Mouse (Mus musculus): ENCODE measurements around the gene Ssr4. TPM values are rescaled to one million over a fixed set of nuclear protein-coding genes. Genes with fewer than 3 reads are reported as not detected.

Gene Ssr4
- total RNA-seq, 2 experiments from 2014 or later, result 88.1 to 97.2 TPM

GRCm38 (mm10) chrX:73798502-73798901 is 11.7 kb downstream of the Ssr4 start:
- DNase-seq (ENCODE audit: extremely low spot score in 1 of 2, low spot score in 1 of 2), result peak in 1 of 2 experiments; percentile 58

GRCm38 (mm10) chrX:73805814-73806213 is 19.0 kb downstream of the Ssr4 start:
- no peak for DNase-seq (ENCODE audit: extremely low spot score in 1 of 2, low spot score in 1 of 2)

- no peak for DNase-seq (ENCODE audit: extremely low spot score in 1 of 2, low spot score in 1 of 2)
Observed at GRCm38 (mm10) chrX:73815072-73815471, 28.2 kb downstream of the Ssr4 start.

GRCm38 (mm10) chrX:73816596-73817314 is 29.9 kb downstream of the Ssr4 start:
- no peak for DNase-seq (ENCODE audit: extremely low spot score in 1 of 2, low spot score in 1 of 2)

GRCm38 (mm10) chrX:73823747-73824146 is 36.9 kb downstream of the Ssr4 start:
- no peak for DNase-seq (ENCODE audit: extremely low spot score in 1 of 2, low spot score in 1 of 2)

- peak; percentile 26 to 34 for DNase-seq (ENCODE audit: extremely low spot score in 1 of 2, low spot score in 1 of 2)
Observed at GRCm38 (mm10) chrX:73824185-73825151, 37.6 kb downstream of the Ssr4 start, which contains the start of gene Pdzd4. Gene Pdzd4, minus strand, starts transcription at chrX:73824969.

- DNase-seq (ENCODE audit: extremely low spot score in 1 of 2, low spot score in 1 of 2), result no peak
Observed at GRCm38 (mm10) chrX:73835731-73836130, 48.9 kb downstream of the Ssr4 start.

GRCm38 (mm10) chrX:73836691-73837090 is 49.9 kb downstream of the Ssr4 start:
- no peak for DNase-seq (ENCODE audit: extremely low spot score in 1 of 2, low spot score in 1 of 2)

Other genes with a start within 250 kb of the Ssr4 start
- under 1 TPM; 0.47 to 0.54 TPM for gene Dusp9, start 147.6 kb upstream of the Ssr4 start, total RNA-seq (2021)
- 100 to 1,000 TPM; 115 to 135 TPM for gene Pnck, start 126.9 kb upstream of the Ssr4 start, total RNA-seq (2021)
- gene Slc6a8, start 113.9 kb upstream of the Ssr4 start, total RNA-seq (2021), result 100 to 1,000 TPM in 1 of 2 experiments, 10 to 100 TPM in 1; 88.3 to 110 TPM
- 10 to 100 TPM; 78.9 to 83.0 TPM for gene Bcap31, start 70.9 kb upstream of the Ssr4 start, total RNA-seq (2021)
- gene Abcd1, start 70.4 kb upstream of the Ssr4 start, total RNA-seq (2021), result 10 to 100 TPM; 11.3 to 13.9 TPM
- 10 to 100 TPM; 15.8 to 18.2 TPM for gene Plxnb3, start 29.9 kb upstream of the Ssr4 start, total RNA-seq (2021)
- 1 to 10 TPM; 4.3 to 8.7 TPM for gene Srpk3, start 12.6 kb upstream of the Ssr4 start, total RNA-seq (2021)
- gene Idh3g, start 131 bp upstream of the Ssr4 start, total RNA-seq (2021), result 100 to 1,000 TPM; 189 to 199 TPM
- 100 to 1,000 TPM; 101 to 102 TPM for gene Pdzd4, start 37.9 kb downstream of the Ssr4 start, total RNA-seq (2021)
- not detected for gene Avpr2, start 105.1 kb downstream of the Ssr4 start, total RNA-seq (2021)
- gene L1cam, start 109.1 kb downstream of the Ssr4 start, total RNA-seq (2021), result 100 to 1,000 TPM; 125 to 140 TPM
- gene Arhgap4, start 134.8 kb downstream of the Ssr4 start, total RNA-seq (2021), result 1 to 10 TPM; 4.7 to 5.8 TPM
- gene Naa10, start 134.9 kb downstream of the Ssr4 start, total RNA-seq (2021), result 10 to 100 TPM; 57.6 to 62.8 TPM
- 1 to 10 TPM; 3.6 to 4.2 TPM for gene Renbp, start 143.8 kb downstream of the Ssr4 start, total RNA-seq (2021)
- 10 to 100 TPM; 65.8 to 80.9 TPM for gene Hcfc1, start 179.3 kb downstream of the Ssr4 start, total RNA-seq (2021)
- 10 to 100 TPM; 46.9 to 59.1 TPM for gene Irak1, start 236.9 kb downstream of the Ssr4 start, total RNA-seq (2021)

Measured in layer of hippocampus, postnatal 25 days (tissue).